Mouse (Mus musculus) G1E (cell line): Measurements from ENCODE around the gene Gm20219. TPM values are rescaled to one million over a fixed set of nuclear protein-coding genes. Genes with fewer than 3 reads are reported as not detected.
A peak's percentile ranks its signal among the peaks of the same experiment; 100 is the strongest.

ENCODE experiments used
- ATAC-seq: 2 replicates; pipeline ENCODE4 v1.8.0; 2016; ENCODE audit warnings: mild to moderate bottlenecking; ENCODE audit not compliant: insufficient number of reproducible peaks, poor library complexity, low FRiP score, severe bottlenecking; ENCODE audit errors: extremely low read depth
- DNase-seq: peaks from one replicate; pipeline ENCODE4 v3.0.0; 2012; ENCODE audit warnings: low spot score
- H3K27me3 ChIP-seq: 2 replicates; pipeline ENCODE4 v1.6.1; 2012; ENCODE audit warnings: mild to moderate bottlenecking, low read length, inconsistent platforms; ENCODE audit not compliant: insufficient read depth
- H3K36me3 ChIP-seq: replicated peaks from 2 replicates; pipeline ENCODE3; 2012; ENCODE audit warnings: mild to moderate bottlenecking, inconsistent platforms
- H3K4me1 ChIP-seq: 2 replicates; pipeline ENCODE4 v1.6.1; 2012; ENCODE audit warnings: low read depth, low read length, inconsistent platforms, mixed read lengths; ENCODE audit not compliant: insufficient read depth
- H3K4me3 ChIP-seq: 2 replicates; pipeline ENCODE4 v1.5.1; 2012; ENCODE audit warnings: low read depth, mild to moderate bottlenecking, inconsistent platforms, low read length, moderate library complexity, mixed read lengths
- H3K9me3 ChIP-seq: replicated peaks from 2 replicates; pipeline ENCODE4 v1.6.1; 2012; ENCODE audit warnings: inconsistent platforms
- CTCF ChIP-seq: IDR thresholded peaks from 2 replicates; pipeline ENCODE4 v1.5.1; 2012; ENCODE audit warnings: low read depth, low read length, inconsistent platforms, mixed read lengths
- GATA1 ChIP-seq: IDR thresholded peaks from 2 replicates; pipeline ENCODE4 v1.6.1; 2012; ENCODE audit warnings: borderline replicate concordance, low read length, inconsistent platforms, mixed read lengths
- GATA2 ChIP-seq: IDR thresholded peaks from 2 replicates; pipeline ENCODE4 v1.6.1; 2012; ENCODE audit warnings: low read depth, low read length, inconsistent platforms, borderline replicate concordance
- POLR2AphosphoS5 ChIP-seq: IDR thresholded peaks from 2 replicates; pipeline ENCODE4 v1.6.1; 2012; ENCODE audit warnings: low read depth, low read length, inconsistent platforms; ENCODE audit not compliant: insufficient replicate concordance
- TAL1 ChIP-seq: conservative IDR thresholded peaks from 2 replicates; pipeline ENCODE4 v1.6.1; 2012; ENCODE audit warnings: low read depth, low read length, inconsistent platforms, mixed read lengths
- polyA plus RNA-seq: library from polyadenylated mRNA; stranded (reverse); fragments of >175 nt; gene quantifications from 2 replicates; pipeline ENCODE4 v1.2.3, GENCODE M21; 2012
- total RNA-seq, 2 experiments: library from RNA; stranded (forward) in 1 of 2; stranded (reverse) in 1 of 2; fragments of 200-1000 nt in 1 of 2; fragments of >200 nt in 1 of 2; fragmentation: Nextera tagmentation in 1 of 2; gene quantifications; 2 replicates each; pipeline ENCODE4 v1.2.3; 2014 to 2017

Gm20219 gene
- total and polyA plus RNA-seq, 3 experiments = 0.38 to 4.4 (median 1.0) TPM

DNA sequence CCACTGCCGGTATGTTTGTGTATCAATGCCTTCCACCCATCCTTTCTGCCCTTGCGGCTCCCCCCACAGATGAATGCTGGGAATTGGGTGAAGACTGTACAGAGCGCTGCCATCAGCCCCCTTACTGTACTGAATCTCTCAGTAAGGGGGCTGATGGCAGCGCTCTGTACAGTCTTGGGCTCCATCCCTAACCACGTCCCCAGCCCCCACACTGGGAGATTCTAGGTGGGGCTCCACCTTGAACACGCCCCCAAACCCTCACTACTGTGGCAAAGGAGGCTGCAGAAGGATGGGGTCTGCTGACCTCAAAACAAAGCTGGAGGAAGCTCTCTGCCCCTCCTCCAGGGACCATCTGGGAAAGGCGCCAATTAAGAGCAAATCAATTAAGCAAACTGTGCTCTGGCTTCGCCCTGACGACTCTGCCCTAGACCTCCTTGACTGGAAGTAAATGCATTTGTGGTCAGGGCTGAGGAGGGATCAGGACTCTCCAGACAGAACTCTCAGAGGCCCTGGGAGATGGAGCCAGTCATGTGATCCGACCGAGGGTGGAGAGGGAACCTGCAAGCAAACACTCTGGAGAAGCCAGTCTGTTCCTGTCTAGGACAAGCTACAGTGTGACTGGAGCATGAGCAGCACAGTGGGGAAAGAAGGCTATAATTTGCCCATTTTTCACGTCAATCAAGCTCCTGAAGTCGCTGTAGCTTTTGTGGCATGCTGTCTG is 38.3 kb downstream of the Gm20219 start:
- peaks cover 26% of the 10 kb centered on the region for H3K9me3 ChIP-seq
- no peaks in the 10 kb centered on the region for H3K36me3 ChIP-seq
- no peak for TF ChIP-seq POLR2AphosphoS5
- no peak for TF ChIP-seq CTCF
- no peak for TF ChIP-seq GATA2
- TF ChIP-seq TAL1 = no peak
- no peak for TF ChIP-seq GATA1
- peaks cover 14% of the 10 kb centered on the region for H3K4me1 ChIP-seq
- ATAC-seq = no peak
- H3K27me3 ChIP-seq = peaks cover 69% of the 10 kb centered on the region
- H3K4me3 ChIP-seq = no peak overlapping the region
- no peak for DNase-seq

DNA sequence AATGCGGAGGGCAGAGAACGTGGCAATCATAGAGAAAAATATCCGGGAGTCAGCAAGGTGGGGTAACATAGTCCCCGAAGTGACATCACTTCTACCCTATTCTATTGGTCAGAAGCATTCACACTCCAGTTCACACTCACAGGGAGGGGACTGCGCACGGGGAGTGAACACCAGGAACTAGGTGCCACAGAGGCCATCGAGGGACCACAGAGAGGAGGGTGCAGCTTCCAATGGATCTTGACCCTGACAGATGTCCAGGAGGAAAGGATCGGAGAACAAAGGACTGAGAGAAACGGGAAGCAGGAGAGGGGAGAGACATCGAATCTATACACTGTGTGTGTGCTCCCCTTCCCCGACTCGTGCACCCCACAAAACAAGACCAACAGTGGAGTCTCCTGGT is 39.3 kb downstream of the Gm20219 start:
- TF ChIP-seq TAL1 (no peak), GATA1 (no peak), POLR2AphosphoS5 (no peak), CTCF (no peak), GATA2 (no peak)

DNA sequence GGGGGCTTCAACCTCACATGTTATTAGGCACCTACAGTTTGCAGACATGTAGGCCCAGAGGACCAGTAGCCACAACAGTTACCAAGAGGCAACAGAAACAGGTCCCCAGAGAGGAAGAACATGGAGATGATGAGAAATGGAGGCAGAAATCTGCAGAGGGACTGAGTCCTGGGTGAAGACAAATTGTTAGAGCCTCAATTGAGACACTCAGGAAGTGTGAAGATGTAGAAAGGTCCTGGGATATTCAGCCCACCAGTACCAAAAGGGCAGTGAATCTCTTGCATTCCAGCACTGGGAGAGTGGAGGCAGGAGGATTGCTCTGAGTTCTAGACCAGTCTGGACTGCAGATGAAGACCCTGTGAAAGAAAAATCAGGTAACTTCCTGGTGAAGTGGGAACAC is 39.9 kb downstream of the Gm20219 start:
- peaks cover 18% of the 10 kb centered on the region for H3K4me1 ChIP-seq
- no peak for ATAC-seq
- DNase-seq = no peak
- no peaks in the 10 kb centered on the region for H3K36me3 ChIP-seq
- no peak for TF ChIP-seq GATA2
- no peak for TF ChIP-seq GATA1
- no peak for TF ChIP-seq POLR2AphosphoS5
- no peak for TF ChIP-seq CTCF
- TF ChIP-seq TAL1 = no peak
- H3K9me3 ChIP-seq = peaks cover 35% of the 10 kb centered on the region
- H3K27me3 ChIP-seq = peaks cover 65% of the 10 kb centered on the region
- no peak overlapping the region for H3K4me3 ChIP-seq

More for the DNA sequence above, 39.3 kb downstream of the Gm20219 start:
- DNase-seq (no peak), ATAC-seq (no peak)
- Histone ChIP-seq H3K36me3 (no peaks in the 10 kb centered on the region), H3K9me3 (peaks cover 35% of the 10 kb centered on the region), H3K4me3 (no peak overlapping the region), H3K4me1 (peaks cover 14% of the 10 kb centered on the region), H3K27me3 (peaks cover 69% of the 10 kb centered on the region)

DNA sequence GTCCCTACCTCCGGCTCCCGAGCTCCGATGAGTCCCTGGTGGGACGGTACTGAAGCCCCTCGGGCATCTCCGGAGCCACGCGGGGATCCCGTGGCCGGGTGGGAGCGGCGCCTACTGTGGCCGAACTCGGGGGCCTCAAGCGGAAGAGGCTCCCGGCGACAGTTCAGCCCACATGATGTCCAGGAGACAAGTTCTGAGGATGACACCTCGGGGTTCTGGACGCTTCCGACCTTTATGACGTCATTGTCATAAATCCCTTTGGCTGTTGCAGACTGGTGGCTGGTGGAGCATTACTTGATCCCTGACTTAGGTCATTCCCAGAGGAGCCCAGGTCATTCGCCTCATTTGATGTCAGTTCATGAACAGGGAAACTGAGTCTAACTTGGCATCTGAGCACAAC is 41.9 kb downstream of the Gm20219 start, which contains the start of gene Znrf4:
Gene Znrf4 (minus strand): TSS at position 122 of the 400 bp plus-strand sequence.
- TF ChIP-seq POLR2AphosphoS5 (no peak), GATA1 (no peak)
- H3K9me3 ChIP-seq = peaks cover 37% of the 10 kb centered on the region
- H3K36me3 ChIP-seq = no peaks in the 10 kb centered on the region
- peak within 1 kb of the TSS; percentile 51 for H3K4me3 ChIP-seq
- peaks cover 35% of the 10 kb centered on the region for H3K4me1 ChIP-seq
- no peak for ATAC-seq
- no peak for DNase-seq
- peaks cover 59% of the 10 kb centered on the region for H3K27me3 ChIP-seq

DNA sequence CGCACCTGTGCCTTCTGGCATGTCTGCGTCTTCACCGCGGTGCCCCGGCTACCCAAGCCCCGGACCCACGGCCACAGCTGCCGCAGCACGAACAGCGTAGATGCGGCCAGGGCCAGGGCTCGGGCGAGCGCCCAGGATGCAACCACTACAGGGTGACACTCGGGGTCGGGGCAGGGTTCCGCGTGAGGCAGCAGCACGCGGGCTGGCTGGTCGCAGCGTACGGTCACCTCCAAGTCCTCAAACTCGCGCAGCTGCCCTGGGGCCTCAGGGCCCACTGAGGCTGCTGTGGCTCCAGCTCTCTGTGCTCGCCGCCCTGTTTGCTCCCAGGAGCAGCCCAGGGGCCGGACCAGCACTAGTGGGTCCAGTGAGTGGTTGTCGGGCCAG is 42.5 kb downstream of the Gm20219 start:
- Histone ChIP-seq H3K4me1 (peaks cover 41% of the 10 kb centered on the region), H3K9me3 (peaks cover 39% of the 10 kb centered on the region), H3K4me3 (peak overlapping the region; percentile 51), H3K36me3 (no peaks in the 10 kb centered on the region), H3K27me3 (peaks cover 56% of the 10 kb centered on the region)
- no peak for DNase-seq
- TF ChIP-seq POLR2AphosphoS5 (no peak), GATA1 (no peak), CTCF (no peak), TAL1 (no peak), GATA2 (no peak)
- no peak for ATAC-seq

DNA sequence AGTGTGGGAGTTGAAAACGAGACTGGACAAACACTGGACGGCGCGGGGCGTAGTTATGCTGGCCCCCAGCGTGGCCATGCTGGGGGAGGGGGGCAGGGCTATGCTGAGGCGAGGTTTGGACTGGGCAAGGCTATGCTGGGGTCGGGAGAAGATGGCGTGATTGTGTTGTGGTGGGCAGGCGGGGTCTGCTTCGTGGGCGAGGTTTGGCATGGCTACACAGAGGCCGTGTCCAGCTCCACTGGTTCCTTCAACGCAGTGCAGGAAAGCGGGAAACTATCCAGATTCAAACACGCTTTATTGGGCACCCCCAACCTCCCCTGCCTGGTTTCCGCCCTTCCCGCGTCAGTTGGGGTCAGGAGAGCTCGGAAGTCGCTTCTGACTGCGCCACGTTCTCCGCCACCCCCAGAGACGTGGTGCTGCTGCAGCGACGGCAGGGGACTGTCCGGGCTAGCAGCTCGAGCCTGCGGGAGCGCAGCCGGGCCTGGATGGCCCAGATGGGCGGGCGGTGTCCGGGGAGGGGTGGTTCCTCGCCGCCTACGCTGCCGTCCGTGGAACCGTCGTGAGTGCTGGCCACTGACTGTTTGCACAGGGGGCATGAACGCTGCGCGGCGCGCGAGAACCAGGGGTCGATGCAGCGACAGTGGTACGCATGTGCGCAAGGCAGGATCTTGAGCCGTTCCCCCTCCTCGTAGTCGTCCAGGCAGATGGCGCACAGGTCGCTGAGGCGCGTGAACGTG is 43.0 kb downstream of the Gm20219 start:
- no peak for TF ChIP-seq GATA2
- peaks cover 44% of the 10 kb centered on the region for H3K4me1 ChIP-seq
- peaks cover 55% of the 10 kb centered on the region for H3K27me3 ChIP-seq
- peaks cover 37% of the 10 kb centered on the region for H3K9me3 ChIP-seq
- no peak for ATAC-seq
- no peaks in the 10 kb centered on the region for H3K36me3 ChIP-seq
- no peak for DNase-seq
- peak overlapping the region; percentile 51 for H3K4me3 ChIP-seq
